Mouse (Mus musculus) frontal cortex, adult 2 months (tissue): ENCODE measurements around the gene Mea1. TPM values are rescaled to one million over a fixed set of nuclear protein-coding genes. Genes with fewer than 3 reads are reported as not detected.

Experiments used
- DNase-seq, 2 experiments: peaks; one replicate each; pipeline ENCODE4 v3.0.0; 2022; ENCODE audit warnings: low spot score in 1 of 2; ENCODE audit errors: extremely low spot score in 1 of 2
- polyA plus RNA-seq: library from polyadenylated mRNA; depleted of rRNA; stranded (reverse); fragments of >200 nt; gene quantifications from 2 replicates; pipeline ENCODE4 v1.2.3, GENCODE M21; 2012; rRNA removed

Mea1 gene
- polyA plus RNA-seq, result 151 and 157 TPM in 2 replicates

DNA sequence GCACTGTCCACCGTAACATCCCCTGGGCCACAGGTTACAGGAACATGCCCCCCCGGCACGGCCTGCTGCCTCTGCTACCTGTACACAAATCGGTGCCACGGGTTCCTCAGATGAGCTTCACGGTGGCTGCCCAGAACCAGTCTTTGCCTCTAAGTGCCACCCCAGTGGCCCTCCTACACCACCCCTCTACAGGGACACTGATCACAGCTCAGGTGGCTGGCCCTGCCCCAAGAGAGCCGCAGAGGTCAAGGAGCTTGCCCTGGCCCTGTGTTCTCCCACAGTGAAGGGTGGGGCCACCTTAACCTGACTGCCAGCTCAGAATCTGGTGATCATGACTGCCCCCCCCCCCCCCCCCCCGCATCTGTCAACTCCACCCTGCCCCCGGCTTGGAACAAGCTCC lies at the start of gene Mea1:
Gene Mea1, plus strand, starts transcription at position 378 of the 400 bp plus-strand sequence.
- DNase-seq, result no peak

DNA sequence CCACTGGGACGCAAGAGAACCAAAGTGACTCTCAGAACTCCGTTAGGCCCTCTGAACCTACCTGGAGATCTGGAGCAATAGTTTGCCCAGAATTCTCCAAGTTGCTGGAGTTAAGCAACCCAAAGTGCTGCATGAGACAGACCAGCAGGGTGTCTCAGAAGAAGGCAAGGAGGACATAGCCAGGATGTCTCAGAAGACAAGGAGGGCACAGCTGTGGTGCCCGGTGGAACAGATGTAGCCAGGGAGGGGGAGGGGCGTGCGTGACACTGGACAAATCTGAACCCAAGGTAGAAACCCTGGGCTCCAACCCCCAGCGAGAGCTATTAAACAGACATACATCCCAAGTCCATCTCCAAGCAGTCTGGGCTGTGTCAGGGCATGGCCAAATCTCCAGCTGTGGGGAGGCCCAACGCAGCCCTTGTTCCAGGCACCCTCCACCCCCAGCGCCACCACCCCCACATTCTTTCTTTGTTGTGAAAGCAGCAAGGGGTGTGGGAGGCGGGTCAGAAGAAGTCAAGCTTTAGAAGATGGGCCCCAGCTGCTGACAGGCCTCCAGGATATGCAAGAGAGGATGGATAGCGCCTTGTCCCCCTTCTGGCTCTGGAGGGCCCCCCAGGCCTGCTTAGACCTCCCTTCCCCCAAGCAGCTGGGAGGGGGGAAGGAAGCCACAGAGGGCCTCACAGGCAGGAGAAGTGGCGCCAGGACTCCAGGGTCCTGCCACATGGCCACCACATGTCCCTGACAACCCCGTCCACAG lies 48.7 kb upstream of the Mea1 start:
- no peak for DNase-seq

DNA sequence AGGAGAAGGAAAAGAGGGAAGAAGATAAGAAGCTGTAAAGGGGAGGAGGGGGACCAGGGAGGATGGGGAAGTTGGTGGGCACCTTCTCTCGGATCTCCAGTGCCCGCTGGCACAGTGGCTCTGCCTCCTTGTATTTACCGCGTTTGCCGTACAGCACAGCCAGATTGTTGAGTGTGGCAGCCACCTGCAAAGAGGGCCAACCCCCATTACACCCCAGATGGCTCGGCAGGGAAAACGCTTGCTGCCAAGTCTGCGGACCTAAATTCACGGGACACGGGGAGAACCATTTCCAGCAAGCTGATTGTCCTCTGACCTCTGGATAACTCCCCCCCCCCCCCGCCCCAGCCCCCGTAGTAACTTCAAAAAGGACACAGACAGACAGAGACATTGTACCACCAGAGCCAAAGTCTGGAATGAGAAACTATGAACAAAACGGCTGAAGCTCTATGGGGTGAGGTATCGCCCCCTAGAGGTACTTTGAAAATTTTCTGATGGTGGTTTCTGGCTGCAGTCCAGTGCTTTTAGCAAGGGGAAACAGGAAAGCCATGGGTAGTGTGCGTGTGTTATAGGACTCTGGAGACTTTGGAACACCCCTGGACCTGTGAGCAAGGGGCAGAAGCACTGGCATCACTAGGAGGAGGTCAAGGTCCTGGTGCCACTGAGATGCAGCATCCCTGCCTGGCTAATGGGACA lies 41.6 kb upstream of the Mea1 start:
- peak; percentile 36 to 88 for DNase-seq

DNA sequence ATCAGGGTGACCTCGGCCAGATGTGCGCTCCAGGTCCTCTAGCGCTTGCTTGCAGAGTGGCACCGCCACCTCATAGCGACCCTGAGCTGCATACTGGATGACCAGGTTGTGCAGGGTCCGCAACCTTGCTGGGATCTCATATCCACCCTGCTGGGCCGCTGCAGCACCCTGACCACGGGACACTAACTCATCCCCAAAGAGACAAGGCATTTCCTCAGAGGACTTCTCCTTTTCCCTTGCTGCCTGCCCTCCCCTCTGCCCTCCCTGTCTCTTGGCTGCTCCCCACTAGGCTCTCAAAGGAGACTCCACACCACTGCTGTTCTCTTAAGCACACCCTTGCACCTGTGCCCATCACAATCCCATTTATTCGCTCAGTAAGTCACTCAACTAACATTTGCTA lies 38.7 kb upstream of the Mea1 start:
- DNase-seq, result no peak

DNA sequence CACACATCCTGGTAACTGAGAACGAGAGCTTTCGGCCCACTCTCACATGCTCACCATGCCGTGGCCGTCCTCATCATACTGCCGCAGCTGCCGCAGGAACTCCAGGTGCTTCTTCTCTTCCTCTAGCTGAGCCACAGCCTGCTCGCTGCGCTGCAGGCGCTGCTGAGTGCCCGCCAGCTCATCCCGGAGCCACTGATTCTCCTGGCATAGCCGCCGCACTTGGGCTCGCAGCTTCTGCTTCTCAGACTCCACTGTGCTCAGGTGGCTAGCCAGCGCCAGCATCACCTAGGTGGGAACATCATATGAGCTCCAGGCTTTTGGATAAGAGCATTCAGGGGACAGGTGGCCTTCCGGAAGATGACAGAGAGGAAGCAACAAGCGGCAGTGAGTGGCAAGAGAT lies 36.5 kb upstream of the Mea1 start:
- DNase-seq, result no peak

DNA sequence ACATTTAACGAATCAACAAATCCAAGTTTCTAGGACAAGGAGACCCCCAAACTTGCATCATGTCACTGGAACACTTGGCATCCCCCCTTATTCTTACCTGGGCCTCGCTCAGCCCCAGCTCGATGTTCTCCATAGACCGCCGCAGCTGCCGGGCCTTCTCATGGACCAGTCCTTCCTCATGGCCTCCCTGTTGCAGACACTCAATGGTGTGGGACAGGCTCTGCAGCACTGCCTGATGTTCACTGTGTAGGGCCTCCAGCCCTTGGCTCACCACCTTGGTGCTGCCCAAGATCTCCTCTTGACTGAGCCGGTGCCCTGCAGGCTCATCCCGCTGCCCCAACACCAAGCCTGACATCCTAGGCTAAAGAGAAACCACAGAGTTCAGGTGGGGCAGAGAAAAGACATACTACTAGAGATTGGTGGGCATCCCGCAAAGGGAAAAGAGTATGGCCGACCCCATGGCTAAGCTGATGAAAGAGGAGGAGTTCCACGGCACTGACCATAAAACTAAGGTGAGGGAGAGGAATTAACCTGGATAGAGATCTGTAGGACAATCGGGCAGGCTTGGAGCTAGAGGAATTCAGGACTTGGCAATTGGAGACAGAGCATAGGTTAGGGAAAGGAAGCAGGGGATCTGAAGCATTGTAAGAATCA lies 34.3 kb upstream of the Mea1 start:
- no peak for DNase-seq

DNA sequence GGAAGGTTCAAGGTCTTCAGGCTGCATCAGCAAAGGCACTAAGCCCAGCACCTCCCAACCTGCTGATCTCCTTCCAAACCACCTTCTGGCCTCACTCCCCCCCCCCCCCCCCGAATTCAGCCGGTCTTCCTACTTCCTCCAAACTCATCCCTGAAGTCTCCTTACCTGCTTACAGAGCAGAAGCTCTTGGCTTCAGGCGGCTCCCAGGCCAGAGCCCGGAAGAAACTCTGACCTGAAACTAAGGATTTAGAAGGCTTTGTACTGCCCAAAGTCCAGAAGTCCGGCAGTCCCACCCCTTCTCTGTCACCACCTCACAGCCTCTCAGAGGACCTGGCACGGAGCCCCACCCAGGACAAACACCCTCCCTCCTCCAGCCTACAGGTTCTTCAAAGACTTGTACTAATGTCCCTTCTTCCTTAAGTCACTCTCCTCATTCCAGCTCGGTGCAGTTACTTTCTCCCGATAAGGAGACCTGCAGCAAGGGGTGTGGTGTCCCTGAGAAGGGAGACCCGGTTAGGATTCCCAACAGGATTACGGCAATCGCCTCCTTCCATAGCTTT lies 33.6 kb upstream of the Mea1 start:
- no peak for DNase-seq

DNA sequence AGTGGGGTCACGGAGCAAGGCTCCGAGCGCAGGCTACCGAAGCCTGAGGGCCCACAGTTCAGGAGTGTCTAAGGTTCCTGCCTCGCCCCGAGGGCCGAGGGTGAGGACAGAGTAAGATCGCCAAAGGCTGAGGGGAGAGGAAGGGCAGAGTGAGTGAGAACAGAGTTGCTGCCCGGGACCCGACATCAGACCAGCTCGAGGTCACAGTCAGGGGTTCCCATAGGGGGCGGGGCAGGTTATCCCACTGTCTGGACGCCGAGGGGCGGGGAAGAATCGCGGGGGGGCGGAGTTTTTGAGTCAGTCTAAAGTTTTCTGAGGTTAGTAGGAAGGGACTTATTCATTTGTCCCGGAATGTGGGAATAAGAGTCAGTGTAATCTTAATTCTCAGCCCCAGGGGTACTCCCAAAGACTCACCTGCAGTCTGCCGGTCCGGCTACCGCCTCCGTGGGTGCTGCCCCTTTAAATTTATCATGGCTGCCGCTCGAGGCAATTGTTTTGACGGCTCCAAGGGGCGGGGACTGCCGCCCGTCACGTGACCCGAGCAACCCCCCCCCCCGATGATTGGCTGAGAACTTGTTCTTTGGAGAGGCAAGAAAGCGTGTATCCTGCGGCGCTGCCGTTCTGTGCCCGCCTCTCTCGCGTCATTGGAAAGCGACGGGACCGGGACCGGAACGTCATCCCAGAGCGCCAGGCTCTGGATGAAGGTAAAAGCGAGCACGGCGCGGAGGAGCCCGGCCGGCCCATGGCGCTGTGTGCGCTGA lies 32.9 kb upstream of the Mea1 start, which contains the start of the genes Klc4 and Mrpl2:
Gene Klc4, minus strand, starts transcription at position 462 of the 761 bp plus-strand sequence.
Gene Mrpl2, plus strand, starts transcription at position 669 of the 761 bp plus-strand sequence.
- DNase-seq, result peak; percentile 97 to 99

DNA sequence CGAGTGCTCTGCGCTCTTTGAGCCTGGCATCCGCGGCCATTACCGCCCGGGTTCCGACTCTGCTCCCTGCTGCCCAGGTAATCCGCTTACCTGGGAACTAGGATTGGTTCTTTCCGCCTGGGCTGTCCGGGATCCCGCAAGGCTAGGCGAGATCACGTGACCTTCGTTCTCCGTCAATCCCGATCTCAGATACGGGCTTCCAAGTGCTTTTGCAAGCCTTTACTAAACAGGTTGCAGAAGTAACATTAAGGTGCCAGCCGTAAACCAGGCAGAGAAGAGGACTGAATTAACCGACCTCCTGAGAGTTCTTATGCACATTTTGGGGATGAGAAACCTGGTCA lies 32.3 kb upstream of the Mea1 start:
- DNase-seq, result no peak

DNA sequence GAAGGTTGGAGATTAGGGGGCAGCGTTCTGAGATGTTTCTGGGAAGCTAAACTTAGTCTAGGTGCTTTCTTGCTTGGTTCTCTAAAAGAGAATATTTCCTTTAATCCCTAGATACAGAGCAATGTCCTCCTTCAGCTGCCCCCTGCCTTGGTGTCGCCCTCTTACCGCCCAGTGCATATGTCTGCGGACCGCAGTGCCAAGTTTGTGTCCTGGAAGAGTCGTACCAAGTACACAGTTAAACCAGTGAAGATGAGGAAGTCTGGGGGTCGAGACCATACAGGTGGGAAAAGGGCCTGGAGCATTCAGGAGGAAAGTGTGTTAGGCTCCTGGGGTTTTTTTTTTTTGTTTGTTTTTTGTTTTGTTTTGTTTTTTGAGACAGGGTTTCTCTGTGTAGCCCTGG lies 31.3 kb upstream of the Mea1 start:
- no peak for DNase-seq

DNA sequence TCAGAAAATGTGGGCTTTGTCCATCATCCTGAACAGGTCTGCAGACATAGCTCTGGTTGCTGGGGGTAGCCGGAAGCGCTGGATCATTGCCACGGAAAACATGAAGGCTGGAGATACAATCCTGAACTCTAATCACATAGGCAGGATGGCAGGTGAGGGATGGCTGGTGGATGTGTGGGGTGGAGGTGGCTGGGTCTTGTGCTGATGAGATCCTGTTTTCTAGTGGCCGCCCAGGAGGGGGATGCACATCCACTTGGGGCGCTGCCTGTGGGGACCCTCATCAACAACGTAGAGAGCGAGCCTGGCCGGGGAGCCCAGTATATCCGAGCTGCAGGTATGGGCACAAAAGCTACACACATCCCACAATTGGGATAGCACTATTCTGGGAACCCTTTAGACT lies 30.2 kb upstream of the Mea1 start:
- DNase-seq, result no peak

DNA sequence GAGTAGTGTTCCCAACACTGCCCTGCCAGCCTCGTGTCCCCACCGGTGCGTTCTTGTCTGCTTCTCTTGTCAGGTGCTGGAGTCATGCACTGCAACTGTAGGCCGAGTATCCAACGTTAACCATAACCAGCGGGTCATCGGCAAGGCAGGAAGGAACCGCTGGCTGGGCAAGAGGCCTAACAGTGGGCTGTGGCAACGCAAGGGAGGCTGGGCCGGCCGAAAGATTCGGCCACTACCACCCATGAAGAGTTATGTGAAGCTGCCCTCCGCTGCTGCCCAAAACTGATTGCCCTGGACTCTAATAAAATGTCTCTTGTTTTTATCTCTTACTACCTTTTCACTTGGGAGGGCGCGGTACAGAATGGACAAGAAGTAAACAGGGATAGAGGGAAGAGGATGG lies 28.8 kb upstream of the Mea1 start:
- no peak for DNase-seq

DNA sequence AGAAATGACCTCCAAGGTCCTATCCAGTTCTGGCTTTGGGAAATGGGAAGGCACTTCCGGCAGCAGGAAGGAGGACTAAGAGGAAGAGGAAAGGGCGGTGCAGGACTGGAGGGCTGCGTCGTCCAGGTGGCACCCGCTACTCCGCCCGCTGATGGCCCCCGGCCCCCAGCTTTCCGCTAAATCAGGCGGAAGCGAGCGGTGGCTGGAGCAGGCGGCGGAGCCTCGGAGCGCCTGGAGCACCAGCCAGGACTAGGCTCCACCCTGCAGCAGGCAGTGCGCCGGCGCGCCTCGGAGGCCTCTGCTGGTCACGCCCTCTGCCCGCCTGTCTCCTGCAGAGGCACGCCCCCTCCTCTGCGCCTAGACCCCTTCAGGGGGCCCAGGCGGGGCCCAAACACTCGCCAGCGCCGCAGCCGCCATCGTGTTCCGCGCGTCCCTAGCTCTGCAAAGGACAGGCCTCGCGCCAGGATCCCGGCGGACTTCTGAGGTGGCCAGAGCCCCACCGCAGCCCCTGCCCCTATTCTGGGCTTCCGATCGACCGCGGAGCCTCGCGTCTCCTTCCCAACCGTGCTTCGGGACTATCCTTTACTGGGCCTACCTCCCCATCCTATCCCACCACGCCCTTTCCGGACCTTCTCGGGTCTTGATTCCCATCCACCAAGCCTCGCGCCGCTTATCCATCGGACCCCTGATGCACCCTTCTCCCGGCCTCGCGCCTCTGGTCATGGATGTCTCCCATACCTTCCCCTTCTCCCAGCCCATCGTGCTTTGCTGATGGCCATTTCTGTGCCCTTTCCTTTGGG lies 28.2 kb upstream of the Mea1 start, which contains the start of gene Cul7:
Gene Cul7, plus strand, starts transcription at position 106 of the 800 bp plus-strand sequence.
- peak; percentile 85 to 91 for DNase-seq

DNA sequence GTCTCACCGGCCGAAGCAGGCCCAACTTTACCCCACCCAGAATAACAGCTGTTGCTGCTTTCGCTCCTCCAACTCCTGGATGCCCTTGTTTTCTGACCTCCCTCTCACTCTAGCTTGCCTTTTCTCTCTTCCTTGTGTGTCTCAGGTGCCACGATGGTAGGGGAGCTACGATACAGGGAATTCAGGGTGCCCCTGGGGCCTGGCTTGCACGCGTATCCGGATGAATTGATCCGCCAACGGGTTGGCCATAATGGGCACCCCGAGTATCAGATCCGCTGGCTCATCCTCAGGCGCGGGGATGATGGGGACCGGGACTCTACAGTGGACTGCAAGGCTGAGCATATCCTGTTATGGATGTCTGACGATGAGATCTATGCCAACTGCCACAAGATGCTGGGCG lies 27.3 kb upstream of the Mea1 start:
- no peak for DNase-seq

DNA sequence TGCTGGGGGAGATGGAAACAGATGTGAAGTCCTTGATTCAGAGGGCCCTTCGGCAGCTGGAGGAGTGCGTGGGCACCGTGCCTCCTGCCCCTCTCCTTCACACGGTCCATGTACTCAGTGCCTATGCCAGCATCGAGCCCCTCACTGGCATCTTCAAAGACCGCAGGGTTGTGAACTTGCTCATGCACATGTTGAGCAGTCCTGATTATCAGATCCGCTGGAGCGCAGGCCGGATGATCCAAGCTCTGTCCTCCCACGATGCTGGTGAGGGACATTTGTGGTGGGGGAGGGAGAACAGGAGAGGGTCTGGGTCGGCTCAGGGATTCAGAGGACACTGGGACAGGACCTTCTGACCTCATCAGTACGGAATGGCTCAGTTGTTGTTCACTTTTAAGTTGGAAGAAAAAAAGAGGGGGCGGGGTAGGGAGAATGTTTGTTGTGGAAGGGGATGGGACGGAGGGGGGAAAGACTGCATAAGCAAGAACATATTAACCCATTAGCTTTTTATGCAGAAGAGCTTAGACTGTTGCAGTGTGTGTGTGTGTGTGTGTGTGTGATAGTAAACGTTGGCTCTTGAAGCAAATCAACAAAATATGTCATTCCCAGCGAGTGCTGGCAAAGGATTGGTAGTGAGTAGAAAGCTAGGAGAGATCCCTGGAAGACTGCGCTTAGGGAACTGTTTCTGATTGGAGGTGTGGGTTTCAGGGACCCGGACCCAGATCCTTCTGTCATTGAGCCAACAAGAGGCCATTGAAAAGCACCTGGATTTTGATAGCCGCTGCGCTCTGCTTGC lies 26.6 kb upstream of the Mea1 start:
- DNase-seq, result no peak

DNA sequence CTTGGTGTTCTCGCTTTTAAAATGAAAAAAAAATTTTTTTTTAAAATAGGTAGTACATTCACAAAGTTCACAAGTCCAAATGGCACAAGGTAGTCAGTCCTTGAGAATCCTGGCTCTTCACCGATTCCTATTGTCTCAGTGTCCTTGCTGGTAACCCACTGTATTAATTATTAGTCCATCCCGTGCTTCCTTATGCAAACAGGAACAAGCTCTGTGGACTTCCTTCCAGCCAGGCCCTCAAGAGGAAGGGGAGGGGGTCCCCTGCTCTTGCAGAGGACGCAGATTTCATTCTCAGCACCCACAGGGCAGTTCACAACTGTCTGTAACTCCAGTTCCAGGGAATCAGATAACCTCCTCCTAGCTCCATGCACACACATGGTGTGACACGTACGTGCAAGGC lies 22.5 kb upstream of the Mea1 start:
- no peak for DNase-seq

DNA sequence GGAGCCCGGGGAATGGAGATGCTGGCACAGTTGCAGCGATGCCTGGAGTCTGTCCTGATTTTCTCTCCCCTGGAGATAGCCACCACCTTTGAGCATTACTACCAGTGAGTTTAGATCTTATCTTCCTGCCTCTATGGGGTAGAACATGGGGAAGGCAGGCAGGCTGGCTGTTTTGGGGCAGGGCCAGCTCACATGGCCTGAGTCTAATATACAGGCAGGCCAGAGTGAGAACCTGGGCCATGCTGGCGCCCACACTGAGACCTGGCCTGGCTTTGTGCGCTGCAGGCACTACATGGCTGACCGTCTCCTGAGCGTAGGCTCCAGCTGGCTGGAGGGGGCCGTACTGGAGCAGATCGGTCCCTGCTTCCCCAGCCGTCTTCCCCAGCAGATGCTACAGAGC lies 17.2 kb upstream of the Mea1 start:
- DNase-seq, result no peak

DNA sequence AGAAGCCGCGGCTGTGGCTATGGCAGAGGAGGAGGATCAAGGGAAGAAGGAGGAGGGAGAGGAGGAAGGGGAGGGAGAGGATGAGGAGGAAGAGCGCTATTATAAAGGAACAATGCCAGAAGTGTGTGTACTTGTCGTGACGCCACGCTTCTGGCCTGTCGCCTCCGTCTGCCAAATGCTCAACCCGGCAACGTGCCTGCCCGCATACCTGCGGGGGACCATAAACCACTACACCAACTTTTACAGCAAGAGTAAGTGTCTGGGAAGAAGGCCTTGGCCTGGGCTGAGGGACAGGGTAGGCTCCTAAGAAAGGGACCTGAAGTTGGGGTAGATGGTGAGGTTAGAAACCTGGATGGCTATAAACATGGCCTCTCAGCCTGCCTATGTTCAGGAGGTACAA lies 16.6 kb upstream of the Mea1 start:
- DNase-seq, result no peak

DNA sequence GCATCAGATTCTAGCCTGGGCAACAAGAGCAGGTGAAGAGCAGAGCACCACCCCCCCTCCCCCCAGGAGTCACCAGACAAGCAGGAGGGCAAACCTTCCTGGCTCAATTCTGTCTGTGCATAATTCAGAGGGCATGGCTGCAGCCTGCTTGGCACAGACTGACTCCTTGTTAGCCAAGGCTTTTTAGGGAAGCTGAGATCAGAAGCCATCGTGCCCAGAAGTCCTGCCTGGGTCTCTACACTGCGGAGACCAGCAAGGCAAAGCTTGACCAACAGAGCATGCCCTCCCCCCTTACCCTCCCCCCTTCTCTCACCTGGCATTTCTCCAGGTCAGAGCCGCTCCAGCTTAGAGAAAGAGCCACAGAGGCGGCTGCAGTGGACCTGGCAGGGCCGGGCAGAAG lies 15.9 kb upstream of the Mea1 start:
- DNase-seq, result no peak
